Mouse (Mus musculus) frontal cortex, postnatal 14 days (tissue): ENCODE measurements around the gene Poc1a.

Experiments used
- DNase-seq, 2 experiments: peaks; one replicate each; pipeline ENCODE4 v3.0.0; 2022; ENCODE audit warnings: low spot score in 2 of 2

Gene Poc1a

GRCm38 (mm10) chr9:106399808-106400207 lies 118.9 kb downstream of the Poc1a start:
- no peak for DNase-seq
